Mouse (Mus musculus) layer of hippocampus, adult 11-12 months (tissue): Measurements from ENCODE around the gene Ddx28.

Experiments used
- DNase-seq: peaks from one replicate; pipeline ENCODE4 v3.0.0; 2022; ENCODE audit warnings: low spot score

Gene Ddx28

DNA sequence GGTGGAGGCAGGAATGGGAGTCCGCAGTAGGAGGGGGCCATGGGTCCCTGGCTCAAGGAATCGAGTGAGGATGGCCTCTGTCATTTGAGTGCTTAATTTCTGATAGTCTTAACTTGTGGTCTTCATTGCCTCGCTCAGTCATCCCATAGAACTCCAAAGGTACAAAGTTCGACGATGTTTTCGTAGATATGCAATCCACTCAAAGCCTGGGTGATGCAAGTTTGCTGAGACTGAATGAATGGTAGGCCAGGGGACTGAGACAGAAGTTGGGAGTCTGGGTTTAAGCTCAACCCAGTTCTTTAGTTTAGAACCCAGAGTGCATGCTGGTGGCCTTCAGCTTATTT lies at the start of gene Ddx28:
TSS of gene Ddx28 (minus strand) at position 240 of the 344 bp plus-strand sequence.
- no peak for DNase-seq

DNA sequence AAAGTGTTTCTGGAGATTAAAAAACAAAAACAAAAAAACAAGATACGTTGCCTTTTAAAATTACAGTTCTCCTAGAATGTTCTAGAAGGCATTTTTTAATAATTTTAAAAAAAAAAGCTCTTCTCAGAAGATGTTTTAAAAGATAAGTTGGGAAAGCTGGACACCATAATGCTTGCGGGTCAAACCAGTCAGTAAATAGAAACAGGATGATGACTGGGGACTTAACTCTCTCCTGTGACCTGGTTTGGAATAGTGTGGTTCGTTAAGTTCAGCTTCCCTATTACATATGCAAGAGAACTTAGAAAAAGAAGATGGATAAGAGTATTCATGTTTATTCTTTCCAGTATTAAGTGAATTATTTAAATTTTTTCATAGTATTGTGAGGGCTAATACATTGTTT lies 48.8 kb upstream of the Ddx28 start:
- DNase-seq = no peak

DNA sequence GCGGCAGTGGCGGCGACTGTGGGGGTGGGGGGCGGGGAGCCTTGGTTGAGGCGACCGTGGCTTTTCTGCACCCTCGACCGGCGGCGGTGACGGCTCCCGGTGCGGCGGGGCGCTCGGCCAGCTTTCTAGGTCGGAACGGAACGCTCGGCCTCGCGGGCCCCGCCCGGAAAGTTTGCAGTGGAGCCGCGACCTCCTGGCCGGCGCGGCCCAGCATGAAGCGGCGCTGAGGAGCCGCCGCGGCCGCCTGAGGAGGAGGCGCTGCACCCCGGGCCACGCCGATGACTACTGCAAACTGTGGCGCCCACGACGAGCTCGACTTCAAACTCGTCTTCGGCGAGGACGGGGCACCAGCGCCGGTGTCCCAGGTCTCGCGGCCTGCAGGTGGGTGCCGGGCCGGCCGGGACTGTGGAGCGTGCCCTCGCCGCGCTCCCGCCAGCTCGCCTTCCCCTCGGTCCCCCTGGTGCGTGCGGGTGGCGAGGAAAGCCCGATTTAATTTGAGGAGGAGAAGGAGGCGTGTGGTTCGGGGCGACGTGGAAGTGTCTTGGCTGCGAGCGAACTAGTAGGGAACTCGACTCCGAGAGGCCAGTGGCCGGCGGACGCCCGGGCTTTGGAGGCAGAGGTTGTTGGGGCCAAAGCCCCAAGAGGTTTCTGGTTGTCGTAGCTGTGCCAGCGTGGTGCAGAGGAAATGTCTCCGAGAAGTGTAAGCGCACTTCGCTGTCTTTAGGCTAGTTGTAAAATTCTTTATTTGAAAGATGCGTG lies 48.1 kb upstream of the Ddx28 start:
- DNase-seq = no peak

DNA sequence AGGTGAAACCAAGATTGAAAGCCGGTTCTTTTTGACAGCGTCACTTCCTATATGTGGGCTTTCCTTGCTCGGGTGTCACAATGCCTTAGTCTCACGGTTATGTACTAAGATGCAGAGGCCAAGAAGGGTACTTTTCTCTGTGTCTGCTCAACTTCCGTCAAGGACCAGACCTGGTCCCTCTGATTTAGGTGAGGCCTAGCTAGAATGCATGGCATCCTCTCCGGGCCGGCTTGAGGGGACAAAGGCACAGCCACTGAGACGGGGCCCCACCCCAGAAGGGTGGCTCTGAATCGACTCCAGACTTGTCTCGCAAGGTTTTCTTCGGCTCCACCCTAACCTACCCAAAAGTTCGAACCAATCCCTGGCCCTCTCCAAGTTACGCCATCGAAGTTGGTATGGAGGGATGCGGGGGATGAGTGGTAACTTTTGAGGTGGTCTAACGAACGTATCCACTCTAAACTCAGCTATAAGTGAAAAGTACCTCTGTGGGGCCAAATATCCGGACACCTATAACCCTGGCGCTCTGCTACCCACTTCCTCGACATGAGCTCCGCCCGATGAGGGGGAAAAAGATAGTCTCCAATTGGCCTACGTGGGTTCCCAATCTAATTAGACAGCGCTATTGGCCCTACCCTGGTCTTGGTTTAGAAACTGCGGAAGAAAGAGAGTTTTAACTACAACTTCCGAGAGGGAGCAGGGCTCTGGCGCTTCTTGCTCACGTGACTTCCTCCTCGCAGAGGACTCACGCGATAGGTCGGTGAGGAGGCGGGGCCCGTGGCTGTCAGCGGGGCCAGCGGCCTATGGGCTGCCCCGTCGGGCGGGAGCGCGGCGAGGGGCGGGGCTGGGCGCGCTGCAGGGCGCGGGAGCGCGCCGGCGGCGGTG lies 47.3 kb upstream of the Ddx28 start, which contains the start of gene Nfatc3:
TSS of gene Nfatc3 (plus strand) at position 110 of the 882 bp plus-strand sequence.
- DNase-seq = peak; percentile 96

DNA sequence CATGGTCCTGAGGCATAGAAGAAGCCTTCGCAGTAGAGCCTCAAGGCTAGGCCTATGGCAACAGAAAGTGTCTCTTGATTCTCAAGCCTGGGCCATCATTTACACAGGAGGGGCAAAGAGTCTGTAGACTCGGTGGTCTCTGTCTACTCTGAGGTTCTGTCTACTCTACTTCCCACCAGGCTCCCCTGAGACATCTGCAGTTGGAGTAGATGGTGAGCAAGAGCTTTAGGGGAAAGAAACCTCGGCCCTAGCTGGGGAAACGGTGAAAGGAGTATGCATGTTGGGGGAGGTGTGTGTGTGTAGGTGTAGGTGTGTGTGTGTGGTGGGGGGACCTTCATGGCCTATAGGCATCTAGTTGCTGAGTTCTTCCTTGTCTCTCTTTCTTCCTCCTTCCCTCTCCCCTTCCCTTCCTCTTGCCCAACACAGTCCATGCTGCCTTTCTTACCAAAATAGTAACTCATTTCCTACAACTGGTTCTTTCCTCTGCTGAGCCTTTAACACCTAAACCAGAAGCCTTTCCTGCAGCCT lies 44.8 kb upstream of the Ddx28 start:
- DNase-seq = no peak

DNA sequence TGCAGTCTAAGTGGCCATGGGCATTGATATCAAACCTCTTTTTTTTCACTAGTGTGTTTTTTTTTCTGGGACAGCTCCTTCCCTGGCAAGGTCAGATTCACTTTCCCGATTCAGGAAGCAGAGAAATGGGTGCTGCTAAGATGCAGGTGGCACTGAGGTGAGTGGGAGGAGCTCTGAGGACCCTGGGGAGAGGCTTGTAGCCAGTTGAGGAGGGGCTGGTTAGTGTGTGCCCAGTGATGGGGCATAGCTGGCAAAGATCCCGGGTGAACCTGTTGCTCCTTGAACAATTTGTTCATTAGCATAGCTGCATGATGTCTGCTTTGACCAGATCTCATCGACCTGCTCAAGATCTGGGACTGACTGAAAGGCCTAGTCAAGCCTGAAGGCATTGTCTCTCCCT lies 43.4 kb upstream of the Ddx28 start:
- no peak for DNase-seq

DNA sequence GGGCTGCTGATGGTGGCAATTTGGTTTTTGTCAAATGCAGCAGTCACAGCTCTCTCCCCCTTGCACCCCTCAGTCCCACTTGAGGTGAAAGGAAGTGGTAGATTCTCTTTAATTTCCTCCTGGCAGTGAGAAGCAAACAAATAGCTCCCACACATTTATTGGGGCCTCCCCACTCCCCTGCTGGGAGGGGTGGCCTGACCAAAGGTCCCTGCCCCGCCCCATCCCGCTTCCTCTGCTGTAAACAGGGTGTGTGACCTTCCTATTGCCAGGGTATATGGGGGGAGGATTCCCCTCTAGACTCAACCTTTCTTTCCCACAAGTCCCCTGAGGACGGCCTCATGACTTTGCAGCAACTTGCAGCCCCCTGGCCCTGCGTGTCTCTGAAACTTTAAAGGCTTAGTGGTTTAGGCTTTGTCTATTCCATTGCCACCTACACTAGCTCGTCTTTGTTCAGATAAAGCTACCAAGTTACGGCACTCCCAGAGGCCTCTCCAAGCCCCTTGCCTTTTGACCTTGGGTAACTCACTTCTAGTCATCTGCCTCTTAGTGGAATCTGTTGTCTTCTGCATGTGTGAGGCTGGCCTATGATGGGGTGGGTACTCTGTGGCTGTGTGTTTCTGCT lies 42.6 kb upstream of the Ddx28 start:
- DNase-seq = no peak

DNA sequence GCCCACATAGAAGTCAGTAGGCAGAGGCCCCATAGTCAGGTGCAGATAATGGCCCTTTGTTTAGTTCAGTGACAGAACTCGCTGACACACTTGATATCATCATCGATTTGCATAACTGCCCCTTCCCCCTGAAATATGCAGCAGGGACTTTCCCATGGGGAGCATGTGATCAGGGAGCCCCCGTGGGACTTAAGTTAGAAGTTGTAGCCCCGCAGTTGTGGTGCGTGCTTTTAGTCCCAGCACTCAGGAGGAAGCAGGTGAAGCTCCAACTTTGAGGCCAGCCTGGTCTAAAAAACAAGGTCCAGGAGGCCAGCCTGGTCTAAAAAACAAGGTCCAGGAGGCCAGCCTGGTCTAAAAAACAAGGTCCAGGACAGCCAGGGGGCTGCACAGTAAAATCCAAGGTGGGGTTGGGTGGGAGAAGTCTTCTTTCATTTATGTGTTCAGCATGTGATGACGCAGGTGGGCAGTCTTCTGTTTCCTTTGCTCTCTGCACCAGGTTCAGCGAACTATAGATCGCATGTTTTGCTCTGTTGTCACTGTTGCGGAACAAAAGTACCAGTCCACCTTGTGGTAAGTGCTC lies 40.9 kb upstream of the Ddx28 start:
- DNase-seq = peak; percentile 34

DNA sequence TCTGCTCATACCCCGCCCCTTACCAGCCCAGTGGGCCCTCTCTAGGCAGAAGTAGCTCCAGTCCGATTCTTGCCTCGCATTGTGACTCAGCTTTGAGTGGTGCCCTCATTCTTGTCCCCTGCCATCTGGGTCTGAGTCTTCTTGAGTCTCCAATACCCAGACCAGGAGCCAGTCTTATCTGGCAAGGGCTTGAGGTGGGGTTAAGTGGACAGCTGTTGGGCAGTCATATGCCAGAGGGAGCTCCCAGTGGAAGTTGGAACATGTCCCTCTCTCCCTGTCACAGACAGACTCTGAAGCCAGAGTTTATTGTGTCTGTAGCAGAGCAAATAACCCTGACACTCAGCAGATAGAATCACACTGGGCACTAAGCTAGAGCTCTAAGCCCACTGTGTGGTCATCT lies 39.4 kb upstream of the Ddx28 start:
- DNase-seq = no peak

DNA sequence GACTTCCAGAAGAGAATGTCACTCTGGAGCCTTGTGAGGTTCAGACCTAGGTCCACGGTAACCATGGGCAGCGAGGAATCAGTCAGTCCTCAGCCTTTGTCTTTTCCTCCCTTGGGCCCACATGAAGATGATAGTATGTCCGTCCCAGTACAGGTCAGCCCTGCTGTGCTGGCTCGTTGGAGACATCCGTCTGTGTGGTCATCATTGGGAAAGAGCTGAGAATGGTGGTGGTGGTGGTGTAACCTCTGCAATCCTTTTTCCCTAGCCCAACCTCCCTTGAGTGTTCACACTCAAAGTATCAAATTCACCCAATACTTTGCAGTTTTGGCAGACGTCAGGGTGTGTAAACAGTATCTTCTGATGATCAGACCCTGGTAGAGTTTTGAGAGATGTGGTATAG lies 38.2 kb upstream of the Ddx28 start:
- no peak for DNase-seq

DNA sequence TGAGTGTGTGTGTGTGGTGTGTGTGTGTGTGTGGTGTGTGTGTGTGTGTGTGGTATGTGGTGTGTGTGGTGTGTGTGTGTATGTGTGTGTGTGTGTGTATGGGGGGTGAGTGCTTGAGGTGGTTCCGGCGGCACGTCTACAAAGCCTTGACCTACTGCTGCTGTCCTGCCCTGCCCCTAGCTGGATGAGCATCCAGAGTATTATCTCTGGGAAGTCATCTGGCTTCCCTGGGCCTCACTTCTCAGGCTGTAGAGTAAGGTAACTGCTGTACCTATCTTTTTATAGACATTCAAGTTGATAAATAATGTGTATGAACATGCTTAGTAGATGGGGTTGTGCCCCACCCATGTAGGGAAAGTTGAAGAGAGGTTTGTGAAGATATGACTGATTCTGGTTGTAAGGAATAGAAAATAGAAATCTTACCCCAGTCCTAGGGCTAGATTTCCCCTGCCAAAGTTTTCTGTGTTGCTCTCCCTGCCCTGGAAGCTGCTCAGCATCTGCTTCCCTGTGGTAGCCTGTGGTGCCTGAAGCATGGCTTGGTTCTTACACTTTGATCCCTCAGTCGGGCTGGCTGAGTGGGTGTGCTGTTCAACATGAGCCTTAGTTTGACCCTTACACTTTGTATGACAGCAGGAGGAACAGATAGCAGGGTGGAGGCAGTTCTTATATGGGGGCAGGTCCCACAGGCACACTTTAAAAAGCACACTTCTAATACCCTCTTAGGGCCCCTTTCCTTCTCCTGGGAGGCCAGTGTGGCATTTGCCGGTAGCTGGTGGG lies 36.4 kb upstream of the Ddx28 start:
- no peak for DNase-seq

DNA sequence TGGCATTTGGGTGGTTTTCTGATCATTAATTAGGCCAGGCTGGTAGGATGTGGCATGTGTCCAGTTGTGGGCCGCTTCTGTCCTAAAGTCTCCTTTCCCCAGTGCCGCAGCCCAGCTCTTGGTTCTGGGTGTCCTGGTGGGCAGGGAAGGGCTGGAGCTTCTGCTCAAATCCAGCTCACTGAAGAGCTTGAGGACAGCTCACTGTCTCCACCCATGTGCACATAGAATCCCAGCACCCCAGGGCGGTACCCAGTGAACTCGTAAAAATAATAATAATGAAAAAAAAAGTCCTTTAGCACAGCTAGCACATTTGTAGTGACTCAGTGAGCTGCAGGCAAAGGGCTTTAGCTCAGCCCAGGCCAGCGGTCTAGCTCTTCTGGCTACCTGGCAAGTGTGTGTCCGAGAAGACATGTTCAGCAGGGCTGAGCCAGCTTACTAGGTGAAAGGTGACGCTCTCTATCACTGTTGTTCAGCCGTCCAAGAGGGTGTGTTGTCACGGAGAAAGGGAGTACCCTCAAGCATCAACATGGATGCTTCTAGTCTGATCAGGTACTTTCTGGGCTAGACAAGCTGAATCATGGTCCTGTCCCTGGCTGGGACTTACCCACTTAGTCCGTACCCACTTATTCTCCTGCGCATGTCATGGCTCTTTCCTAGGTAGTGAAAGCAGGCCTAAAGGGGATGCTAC lies 35.3 kb upstream of the Ddx28 start:
- DNase-seq = no peak

DNA sequence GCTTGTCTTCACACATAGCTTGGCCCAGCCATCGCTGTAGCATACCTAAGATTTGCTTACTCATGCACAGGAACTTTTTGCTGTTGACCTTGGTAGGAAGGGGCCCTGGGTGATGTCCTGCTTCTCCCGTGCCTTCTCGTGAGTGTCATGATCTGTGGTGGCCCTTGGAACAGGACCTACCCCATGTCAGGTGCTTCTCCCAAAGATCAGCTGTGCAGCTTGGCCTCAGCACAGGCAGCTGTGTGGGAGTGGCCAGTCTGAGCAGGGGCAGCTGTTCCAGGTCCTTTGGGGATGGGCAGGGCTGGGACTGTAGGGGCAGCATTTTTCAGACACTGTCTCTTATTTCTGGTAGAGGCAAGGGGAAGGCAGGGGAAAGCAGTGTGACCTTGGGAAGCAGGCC lies 32.5 kb upstream of the Ddx28 start:
- DNase-seq = no peak

DNA sequence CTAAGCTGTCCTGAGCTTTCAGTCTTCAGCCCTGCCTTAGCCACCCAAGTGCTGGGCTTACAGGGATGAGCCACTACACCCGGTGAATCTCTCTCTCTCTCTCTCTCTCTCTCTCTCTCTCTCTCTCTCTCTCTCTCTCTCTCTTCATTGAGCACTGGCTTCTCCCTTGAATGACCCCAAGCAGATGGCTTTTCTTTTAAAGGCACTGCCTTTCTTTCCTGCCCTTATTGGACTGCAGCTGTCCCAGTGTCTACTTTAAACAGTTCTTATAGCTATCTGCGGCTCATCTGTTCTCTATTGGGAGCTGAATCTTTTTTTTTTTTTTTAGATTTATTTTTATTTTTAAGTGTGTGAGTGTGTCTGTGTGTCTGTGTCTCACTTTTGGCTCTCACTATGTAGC lies 31.4 kb upstream of the Ddx28 start:
- DNase-seq = no peak

DNA sequence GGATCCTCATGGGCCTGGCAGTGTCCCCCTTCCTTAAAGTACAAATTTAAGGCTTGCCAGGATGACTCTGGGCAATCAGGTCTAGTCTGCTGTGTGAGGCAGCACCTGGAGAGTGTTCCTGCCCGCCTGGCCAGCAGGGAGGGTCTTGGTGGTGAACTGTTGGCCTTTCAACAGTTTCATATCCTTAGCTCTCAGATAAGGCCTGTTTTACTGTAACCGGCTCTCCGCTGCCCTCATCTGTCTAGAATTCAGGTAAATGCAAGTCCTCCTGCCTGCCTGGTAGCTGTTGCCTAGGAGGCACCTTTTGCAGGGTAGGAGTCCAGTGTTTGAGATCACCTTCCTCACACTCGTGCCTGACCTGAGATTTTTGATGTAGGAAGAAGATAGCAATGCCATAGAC lies 28.5 kb upstream of the Ddx28 start:
- DNase-seq = no peak

DNA sequence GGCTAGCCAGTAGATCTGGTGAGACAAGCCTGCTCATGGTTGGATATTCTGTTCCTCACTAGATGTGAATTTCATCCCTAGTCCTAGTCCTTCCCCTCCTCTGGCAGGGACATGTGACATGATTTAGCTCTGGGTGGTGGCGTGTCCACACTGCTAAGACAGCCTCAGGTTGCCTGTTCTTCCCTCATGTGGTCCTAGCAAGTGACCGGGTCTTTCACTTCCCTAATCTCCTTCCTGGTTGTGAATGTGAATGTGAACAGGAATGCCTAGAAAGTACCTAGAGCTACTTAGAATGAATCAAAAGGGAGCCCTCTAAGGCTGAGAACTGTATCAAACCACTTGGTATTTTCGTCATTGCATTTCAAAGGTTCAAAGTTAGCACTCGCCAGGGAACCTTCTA lies 27.9 kb upstream of the Ddx28 start:
- DNase-seq = no peak

DNA sequence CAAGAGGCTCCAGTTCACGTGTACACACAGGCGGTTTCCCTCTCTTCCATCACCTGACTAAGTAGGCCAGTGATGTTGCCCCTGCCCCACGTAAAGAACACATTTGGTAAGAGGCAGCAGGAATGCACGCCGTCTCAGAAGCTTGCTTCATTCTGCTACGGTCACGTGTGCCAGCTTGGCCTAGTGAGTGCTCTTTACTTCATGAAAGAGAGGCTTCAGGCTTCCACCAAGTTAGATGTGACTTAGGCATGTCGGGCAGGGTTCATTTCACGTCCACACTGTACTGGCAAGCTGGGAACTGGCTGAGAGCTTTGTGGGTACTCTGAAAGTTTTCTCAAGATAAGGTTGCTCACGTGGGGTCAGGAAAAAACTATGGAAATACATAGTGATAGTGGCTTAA lies 27.0 kb upstream of the Ddx28 start:
- no peak for DNase-seq

DNA sequence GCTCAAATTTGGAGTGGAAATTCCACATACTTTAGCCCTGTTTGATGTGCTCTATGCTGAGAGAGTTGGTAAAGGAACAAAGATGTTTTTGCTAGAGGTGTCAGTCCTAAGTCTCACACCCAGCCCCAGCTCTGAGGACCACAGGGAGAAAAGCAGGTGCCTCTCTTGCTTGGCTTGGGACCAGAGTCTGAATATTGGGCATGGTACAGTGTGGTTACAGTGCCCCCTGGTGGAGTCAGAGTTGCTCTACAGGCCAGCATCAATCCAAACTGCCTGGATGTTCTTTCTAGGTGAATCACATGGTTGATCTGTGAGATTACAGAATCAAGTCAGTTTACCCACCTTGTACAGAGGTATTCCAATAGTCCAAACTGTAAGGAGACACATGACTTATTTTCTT lies 10.8 kb upstream of the Ddx28 start:
- peak; percentile 82 for DNase-seq

DNA sequence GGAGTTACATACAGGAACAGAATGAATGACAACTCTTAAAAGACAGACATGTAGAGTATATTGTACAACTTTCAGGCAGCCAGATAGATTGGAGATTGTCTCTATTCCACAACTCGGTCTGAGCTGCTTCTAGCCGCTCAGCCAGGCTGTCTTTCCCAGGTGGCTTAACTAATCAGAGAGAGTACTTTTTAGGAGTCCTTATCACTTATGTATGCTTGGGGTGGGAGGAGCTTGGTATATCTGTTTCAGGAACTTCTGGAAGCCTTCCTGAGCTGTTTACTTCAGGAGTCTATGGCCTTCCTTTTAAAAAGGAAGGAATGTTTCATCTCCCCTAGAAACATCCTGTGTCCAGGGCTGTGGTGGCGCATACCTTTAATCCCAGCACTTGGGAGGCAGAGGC lies 6.4 kb upstream of the Ddx28 start:
- no peak for DNase-seq

DNA sequence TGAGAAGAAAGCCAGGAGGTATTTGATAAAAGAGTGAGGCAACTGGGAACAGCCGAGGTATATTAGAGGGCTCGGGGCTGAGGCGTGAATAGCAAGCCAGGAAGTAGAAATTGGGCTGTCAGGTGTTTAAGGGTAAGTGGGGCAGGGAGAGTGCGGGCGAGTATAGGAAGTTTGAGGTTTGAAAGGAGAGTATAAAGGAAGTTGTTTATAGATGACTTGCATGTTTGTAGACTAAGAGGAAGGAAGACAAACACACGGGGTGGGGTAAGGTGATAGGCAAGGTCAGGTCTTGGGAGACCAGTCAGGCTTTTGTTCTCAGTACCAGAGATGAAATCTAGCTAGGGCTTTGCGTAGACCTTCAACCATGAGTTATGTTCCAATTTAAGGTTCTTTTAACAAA lies 5.4 kb upstream of the Ddx28 start:
- no peak for DNase-seq

DNA sequence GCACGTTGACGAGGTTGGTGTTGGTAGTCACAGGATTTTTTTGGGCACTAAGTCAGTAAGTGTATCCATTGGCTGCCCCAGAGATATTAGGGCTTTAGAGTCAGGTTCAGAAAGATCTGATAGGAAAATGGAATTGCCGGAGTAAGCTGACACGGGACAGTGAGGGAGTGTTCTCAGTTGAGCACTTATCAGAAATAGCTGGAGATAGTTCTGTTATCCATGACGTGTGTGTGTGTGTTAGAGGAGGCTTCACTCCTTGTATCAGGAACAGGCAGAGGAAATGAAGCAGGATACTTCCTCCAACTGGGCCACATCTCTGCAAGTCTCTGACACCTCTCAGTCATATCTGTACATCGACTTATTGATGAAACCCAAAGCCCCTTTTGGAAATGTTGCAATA lies 4.6 kb upstream of the Ddx28 start:
- no peak for DNase-seq
